Mouse (Mus musculus): Measurements from ENCODE around the gene Snx3.

The Snx3 gene

DNA sequence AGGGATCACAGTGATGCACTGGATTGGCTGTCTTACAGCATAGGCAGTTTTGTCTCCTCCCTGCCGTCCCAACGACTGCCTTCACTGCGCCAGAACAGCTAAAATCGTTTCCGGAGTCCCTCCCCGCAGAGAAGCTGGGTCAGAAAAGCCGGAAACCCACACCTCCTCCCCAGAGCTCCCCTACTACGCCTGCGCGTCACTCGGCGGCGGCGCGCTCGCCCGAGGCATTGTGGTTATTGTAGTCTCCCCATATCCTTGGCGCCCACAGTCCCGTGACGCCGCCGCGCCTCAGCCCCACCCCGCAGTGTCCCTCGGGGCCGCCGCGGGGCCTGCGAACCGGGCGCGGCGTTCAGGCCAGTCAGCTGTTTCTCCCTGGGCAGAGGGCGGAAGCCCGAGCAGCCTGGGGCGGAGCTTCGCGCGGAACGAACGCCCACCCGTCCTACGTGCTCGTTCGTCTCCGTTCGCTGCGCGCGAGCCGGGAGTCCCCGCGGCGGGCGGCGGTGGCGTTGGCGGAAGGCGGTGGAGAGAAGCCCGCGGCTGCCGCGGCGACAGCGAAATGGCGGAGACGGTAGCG is at the start of gene Snx3:
Gene Snx3, plus strand, starts transcription at position 256 of the 574 bp plus-strand sequence.
- DNase-seq (ENCODE audit: low read depth) = peak; percentile 98

DNA sequence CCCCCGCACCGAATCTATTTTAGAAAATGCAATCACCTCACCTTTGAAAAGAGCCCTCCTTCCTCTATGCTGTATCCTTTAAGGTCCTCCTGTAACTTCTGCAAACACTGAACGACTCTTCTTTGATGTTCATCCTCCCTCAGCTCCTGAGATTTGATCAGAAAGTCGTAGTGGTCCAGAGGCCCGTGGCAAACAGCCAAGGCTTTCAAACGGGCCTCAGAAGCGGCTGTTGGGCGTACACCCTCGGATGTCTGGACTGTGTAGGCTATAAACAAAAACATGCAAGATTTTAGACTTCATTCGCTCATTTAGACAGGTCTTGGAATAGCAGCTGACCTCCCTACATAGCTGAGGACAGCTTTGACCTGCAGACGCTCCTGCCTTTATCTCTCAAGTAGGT is 47.6 kb upstream of the Snx3 start:
- DNase-seq (ENCODE audit: low read depth) = no peak

DNA sequence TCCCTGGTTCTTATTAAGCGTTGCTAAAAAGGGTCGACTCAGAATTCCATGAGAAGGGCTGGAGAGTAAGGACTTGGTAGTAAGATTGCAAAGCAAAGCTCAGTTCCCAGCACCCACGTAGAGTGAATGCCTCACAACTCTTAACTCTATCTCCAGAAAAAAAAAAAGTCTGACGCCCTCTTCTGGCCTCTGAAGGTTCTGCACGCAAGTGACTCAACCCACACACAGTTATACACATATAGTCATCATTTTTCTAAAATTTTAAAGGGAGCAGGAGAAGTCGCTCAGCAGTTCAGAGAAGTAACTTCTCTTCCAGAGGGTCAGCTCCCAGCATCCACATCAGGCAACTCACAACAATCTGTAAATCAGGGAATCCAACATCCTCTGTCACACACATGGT is 47.1 kb upstream of the Snx3 start:
- peak; percentile 10 for DNase-seq (ENCODE audit: low read depth)

DNA sequence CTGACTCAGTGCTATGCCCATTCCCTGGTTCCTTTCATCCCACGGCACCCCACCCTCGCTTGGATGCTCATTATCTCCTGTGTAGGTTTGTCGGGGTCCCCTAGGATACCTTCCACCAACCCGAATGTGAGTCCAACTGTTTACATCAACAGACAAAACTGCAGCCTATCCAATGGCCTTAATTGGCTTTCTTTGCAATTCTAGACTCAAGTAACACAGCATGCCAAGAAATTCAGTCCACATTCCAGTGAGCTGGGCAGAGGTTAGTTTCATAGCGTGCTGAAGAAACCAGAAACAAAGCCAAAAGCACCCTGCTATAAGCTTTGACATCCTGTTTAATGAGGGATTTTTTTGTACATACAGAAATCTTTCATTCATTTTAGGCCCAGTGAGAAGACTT is 45.8 kb upstream of the Snx3 start:
- DNase-seq (ENCODE audit: low read depth) = no peak

DNA sequence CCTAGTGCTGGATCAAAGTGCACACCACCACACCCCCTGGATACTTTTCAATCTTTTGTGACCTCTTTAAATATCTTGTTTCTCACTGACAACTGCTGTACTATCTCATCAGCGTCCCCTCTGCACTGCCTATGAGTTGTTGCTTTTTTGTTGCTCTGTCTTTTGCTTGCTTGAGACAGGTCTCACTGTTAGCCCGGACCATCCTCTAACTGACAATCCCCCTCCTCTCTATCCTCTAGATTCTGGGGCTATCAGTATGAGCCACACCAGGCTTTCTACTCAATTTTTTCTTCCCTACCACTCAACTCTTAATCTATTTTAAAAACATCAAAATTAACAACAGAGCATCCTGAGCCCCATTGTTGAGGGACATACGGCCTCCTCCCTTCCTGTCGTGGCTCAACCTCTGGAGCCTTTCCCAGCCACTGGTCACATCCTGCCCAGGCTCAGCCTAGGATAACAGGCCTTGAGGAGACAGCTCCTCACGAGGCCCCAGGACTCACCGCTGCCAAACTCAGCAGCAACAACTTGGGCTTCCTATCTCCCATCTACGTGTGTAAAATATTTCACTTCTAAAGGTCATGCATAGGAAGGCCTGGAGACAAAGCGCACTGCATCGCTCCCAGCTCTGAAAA is 44.2 kb upstream of the Snx3 start:
- DNase-seq (ENCODE audit: low read depth) = no peak

DNA sequence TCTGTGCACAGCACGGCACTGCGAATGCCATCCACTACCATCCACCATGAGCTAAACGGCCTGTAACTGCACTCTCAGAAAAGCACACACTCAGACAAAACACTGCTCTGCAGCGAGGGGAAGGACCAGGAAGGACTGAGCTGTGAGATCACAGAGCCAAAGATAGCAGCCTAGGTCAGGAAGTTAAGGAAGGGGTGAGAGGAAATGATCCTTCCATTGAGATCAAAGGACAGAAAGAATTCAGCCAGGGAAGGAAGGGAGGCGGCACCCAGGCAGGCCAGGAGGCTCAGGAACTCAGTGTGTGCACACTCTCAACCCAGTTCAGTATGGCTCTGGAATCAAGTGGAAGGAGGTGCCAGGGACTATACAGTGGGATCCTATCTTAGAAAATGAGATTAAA is 37.6 kb upstream of the Snx3 start:
- no peak for DNase-seq (ENCODE audit: low read depth)

DNA sequence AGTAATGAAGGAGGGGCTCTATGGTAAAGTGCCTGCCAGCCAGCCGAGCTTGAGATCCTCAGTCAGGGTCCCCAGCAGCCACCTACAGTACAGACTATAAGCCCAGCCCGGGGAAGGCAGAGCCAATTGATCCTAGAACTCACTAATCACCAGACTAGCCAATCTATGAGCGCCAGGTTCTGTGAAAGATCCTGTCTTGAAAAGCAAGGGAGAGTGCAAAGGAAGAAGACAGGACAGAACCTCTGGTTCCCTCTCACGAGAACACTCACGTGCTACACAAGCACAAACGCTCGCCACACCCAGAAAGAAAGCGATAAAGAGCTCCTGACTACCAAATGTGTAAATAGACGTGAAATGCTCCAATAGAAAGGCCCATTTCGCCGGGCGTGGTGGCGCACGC is 37.0 kb upstream of the Snx3 start:
- DNase-seq (ENCODE audit: low read depth) = no peak

DNA sequence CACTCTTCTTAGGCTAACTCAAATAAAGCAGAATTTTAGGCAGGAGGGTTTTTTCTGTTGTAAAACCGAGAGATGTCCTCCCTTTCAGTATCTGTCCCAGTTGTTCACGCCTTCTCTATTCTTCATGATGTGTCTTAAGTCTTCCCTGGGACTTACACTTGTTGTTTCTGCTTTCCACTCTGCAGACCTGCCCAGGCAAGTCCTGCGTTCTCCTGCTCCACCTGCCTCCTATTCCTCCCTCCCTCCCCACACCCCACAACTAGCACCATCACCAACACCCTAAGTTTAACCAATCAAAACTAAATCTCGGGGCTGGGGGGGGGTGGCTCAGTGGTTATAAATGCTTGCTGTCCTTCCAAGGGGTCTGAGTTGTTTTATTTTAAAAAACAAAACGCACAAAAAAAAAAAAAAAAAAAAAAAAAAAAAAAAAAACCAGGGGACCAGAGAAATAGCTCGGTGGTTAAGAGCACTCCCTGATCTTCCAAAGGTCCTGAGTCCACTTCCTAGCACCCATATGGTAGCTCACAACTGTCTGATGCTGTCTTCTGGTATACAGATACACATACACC is 26.8 kb upstream of the Snx3 start:
- no peak for DNase-seq (ENCODE audit: low read depth)

DNA sequence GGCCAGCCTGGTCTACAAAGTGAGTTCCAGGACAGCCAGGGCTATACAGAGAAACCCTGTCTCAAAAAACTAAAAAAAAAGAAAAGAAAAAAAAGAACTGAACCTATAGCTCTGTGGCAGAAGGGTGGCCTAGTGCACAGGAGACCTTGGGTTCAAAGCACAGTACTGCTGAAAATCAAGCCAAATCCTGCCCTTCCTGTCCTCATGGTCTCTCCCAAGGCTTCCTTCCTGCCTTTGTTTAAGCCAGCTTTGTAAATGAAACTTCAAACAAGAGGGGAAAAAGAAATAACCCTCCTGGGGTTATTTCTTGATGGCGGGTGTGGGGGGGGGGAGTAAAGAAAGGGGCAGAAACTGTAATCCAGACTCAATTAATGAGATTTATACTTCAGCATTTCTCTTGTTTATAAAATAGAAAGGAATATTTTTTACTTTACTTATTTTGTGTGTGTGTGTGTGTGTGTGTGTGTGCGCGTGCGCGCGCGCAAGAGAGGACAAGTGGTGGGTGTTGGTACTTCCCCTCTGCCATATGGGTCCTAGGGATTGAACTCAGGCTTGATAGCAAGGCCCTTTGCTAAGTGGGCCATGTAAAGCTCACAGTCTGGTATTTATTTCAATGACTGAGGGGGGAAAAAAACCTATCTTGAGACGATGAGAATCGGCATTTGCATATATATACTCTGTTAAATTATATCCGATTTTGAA is 24.9 kb upstream of the Snx3 start:
- peak; percentile 27 for DNase-seq (ENCODE audit: low read depth)

DNA sequence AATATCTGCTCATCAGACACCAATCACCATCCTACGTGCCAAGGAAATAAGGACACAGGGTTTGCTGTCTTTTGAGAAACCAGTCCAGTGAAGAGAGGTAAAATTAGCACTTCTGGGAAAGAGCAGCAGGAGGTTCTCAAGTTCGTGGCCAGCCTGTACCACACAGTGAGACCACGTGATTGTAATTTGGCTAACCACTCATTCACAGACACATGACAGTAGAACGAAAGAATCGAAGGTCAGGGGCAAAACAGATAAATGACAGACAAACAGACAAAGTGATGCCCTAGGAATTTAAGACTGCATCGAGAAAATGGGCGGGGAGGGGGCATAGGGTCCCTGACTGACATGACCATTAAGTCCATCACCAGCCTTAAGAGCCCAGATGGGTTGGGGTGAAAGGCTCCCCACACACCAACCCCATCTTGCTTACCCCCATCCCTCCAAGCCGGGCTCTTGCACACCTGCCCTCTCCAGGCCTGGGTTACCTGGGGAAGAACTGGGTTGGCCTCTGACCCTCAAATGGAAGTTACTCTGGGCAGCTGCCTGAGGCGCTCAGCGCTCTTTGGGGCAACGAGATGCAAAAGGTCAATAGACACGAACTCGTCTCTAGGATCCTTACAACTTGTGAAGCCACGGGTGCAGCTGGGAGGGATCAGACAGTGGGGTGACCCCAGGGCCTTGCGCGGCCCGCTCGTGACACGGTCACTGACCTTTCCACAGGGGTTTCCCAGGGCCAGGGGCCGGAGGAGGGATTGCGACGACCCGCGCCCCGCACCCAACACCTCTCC is 24.1 kb upstream of the Snx3 start:
- no peak for DNase-seq (ENCODE audit: low read depth)

DNA sequence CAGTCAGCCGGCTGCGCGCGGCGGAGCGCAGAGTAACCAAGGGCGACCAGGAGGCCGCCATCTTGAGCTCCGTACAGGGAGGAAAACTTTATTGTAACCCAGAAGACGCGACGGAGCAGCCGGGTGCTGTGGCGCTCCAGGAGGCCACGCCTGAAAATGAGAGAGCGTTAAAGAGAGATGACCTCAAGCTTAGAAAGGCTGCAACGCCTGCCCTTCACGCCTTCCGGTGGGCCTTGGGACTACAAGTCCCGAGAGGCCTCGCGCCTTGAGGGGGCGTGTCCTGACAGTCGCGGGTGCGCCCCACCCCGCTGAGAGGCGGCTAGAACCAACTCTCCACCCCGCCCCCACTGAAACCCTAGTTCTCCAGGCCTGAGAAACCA is 23.5 kb upstream of the Snx3 start, which contains the start of gene Afg1l:
Gene Afg1l, minus strand, starts transcription at position 225 of the 380 bp plus-strand sequence.
- DNase-seq (ENCODE audit: low read depth) = peak; percentile 98

DNA sequence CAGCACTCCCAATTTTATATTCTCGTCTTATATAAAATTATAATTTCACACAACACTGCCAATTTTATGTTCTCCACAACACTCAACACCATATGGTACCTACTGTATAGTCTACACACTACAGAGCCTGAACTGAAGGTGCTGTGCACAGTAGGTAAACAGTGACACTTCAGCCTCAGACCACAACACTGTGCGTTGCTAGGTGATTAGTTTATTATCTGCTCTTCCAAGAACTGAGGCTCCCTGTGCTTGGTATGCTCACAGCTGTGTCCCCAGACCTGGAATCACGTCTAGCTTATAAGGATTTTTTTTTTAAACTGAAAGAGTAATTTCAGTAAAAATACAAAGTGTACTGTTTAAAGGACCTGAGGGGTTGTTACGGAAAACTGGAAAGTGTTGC is 21.1 kb upstream of the Snx3 start:
- DNase-seq (ENCODE audit: low read depth) = no peak

DNA sequence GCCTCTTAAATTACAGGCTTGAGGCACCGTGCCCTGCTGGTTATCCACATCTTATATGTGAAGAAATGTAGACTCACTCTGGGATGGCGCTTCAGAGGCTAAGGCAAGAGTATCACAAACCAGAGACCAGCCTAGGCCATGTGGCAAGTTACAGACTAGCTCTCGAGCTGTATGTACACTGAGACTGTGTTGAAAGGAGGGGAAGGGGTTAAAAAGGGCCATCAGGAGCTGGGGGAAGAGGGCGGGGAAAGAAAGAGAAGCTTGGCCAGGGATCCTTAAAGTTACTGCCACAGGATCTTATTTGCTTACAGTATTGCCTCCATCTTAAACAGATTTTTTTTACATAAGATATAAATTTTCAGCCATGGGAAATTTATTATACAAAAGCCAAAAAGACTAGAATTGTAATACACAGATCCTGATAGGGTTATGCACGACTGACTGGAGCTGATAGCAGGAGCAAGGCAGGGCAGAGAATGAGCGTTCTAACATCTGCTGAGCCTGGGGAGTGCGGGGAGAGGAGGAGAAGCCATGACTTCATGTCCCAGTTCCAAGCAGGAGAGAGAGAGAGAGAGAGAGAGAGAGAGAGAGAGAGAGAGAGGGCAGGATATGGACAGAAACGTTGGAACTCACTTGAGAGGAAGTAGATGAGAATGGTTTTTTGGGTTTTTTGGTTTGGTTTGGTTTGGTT is 13.1 kb upstream of the Snx3 start:
- no peak for DNase-seq (ENCODE audit: low read depth)

DNA sequence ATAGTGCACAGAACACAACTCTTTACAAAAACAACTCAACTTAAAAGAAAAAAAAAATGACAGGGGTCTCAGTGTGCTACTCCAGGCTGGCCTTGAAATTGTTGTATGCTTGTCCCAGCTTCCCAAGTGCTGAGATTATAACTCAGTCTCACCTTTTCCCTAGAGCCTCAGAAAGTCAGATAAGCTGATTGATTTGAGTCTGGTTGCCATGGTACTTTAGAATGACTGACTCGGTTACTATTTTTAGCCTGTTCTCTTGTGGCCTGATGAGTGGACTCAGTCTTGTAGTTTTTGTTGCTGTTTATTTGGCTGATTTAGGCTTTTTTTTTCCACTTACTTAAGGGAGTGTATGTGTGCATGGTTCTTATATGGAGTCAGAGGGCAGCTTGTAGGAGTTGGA is 10.7 kb upstream of the Snx3 start:
- peak; percentile 35 for DNase-seq (ENCODE audit: low read depth)

DNA sequence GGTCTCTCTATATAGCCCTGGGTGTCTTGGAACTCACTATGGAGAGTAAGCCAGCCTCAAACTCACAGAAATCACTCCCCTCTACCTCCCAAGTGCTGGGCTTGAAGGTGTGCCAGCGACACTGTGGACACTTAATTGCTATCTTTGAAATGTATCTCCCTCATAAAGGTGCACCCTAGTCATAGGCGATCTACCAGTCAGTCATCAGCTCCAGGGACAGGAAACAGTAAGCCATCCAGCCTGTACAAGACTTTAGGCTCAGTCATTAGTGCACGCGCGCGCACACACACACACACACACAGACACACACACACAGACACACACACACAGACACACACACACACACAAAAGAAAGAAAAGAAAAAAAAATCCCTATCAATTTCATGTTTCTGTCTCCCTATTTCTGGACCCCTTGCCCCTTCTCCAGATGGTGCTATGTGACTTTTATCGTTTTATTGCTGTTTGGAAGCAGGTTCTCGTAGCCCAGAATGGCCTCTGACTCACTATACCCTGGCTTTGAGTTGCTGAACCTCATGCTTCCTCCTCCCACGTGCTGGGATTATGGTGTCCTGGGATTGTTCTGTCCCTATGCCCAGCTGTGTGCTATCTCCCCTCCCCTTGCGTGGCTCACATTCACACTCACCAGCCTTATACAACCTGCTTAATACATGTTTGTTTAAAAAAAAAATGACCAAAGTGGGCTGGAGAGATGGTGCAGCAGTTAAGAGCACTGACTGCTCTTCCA is 9.6 kb upstream of the Snx3 start:
- DNase-seq (ENCODE audit: low read depth) = no peak

DNA sequence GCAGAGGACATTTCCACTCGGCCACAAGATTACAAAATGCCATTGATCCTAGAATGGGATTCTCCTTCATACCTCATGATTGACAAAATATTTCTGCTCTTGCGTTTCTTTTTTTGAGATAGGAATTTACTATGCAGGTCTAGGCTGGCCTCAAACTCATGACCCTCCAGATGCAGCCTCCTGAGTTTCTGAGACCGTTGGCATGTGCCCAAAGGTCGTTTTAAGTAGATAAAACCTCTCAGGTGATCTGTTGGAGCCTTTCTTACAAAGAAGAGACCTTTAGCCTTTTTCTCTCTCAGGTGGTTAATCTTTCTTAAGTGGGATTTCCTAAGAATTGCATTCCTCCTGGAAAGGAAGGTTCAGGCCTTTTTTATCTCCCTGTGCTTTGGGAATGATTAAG is 8.8 kb upstream of the Snx3 start:
- no peak for DNase-seq (ENCODE audit: low read depth)

DNA sequence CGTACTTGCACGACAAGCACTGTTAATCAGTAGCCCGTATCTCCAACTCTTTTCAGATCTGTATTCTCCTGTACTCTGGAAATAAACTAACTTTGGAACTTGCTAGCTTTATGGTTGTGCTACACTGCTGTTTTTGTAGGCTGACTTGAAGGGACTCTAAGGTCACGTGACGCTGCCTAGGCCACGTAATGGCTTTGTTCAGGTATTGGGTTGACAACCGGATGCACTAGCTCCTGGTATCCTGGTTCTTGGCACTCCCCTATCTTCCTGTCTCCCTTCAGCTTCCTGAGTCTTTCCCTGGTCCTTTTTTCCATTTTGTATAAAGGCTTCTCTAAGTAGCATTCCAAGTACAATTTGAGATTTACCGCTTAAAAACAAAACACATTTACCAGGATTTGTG is 1.2 kb upstream of the Snx3 start:
- DNase-seq (ENCODE audit: low read depth) = no peak

DNA sequence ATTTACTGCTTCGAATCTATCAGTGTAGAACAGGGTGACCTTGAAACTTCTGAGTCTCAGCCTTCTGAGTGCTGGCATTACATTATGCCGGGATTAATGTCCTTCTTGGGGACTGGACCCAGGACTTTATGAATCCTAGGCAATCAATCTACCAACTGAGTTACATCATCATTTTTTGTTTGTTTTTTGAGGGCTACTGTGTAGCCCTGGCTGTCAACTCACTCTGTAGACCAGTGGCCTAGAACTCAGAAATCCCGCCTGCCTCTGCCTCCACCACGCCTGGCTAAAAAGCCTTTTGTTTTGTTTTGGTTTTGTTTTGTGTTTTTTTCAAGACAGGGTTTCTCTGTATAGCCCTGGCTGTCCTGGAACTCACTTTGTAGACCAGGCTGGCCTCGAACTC is 669 bp upstream of the Snx3 start:
- peak; percentile 62 for DNase-seq (ENCODE audit: low read depth)

DNA sequence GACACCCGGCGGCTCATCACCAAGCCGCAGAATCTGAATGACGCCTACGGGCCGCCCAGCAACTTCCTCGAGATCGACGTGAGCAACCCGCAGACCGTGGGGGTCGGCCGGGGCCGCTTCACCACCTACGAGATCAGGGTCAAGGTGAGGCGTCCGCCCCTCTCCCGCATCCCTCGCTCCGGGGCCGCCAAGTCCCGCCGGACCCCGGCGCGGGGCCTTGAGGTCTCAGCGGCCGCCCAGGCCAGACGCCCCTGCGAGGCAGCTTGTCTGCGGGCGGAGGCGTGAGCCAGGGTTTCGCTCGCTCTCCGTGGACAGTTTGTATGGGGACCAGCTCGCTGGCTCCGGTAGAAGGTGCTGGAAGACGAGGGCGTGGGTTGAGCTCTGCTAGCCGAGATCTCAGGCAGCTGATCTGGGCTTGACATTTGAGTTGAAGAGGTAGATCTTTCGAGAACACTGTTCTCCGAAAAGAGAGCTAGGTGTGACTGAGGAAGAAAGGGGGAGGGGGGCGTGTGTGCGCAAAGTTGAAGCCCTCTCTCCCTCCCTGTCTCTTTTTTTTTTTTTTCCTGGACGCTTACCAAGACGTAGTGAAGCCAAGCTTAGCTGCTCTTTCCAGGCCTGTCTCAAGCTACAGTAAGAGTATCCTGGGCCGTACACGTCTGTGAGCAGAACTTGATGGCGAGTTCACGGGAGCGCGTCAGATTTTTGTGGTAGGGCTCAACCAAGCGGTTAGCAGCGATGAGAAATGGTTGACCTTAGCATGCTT is 700 bp downstream of the Snx3 start:
- DNase-seq (ENCODE audit: low read depth) = no peak

DNA sequence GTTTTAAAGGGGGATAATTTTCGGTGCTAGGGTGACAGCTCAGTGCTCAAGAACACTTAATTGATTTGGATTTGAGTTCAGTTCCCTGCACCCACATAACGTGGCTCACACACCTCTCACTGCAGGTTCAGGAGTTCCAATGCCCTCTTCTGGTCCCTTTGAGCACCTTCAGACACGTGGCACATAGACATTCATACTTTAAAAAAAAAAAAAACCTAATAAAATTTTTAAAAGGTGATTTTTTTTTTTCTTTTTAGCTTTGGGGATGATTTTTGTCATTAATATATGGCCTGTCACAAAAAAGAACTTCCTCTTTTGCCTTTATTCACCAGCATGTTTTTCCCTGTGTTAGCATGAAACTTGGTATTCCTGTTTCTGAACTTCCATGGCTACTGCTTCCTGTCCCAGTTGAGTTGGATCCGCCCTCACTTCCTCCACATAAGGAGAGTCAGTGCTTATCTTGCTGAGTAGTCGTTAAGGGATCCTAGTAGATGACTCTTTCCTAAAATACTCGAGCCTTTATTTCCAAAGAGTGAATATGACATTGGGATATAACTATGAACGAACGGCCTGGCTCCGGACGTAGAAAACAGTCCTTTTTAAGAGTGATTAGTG is 2.4 kb downstream of the Snx3 start:
- DNase-seq (ENCODE audit: low read depth) = no peak

All from induced T-regulatory cell, adult 2 months (primary cell).